Mouse (Mus musculus): ENCODE results near the gene Opa1.

DNA sequence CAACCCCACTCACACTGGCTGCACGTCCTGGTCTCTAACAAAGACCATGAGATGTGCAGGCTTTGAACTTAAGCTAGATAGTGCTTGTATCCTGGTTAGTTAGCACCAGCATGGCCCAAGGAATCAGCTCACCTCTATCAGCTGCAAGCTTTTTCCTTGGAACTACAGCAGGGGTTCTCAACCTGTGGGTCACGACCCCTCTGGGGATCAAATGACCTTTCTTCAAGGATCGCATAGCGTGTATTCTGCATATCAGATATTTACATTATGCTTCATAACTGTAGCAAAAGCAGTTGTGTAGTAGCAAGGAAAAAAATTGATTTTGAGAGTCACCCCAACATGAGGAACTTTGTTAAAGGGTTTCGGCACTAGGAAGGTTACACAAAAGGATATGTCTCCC lies 19.5 kb upstream of the Opa1 start:
- TF ChIP-seq CTCF (IDR thresholded peaks at IDR 0.05; ENCODE audit: insufficient read depth, low read length) (no peak), POLR2A (IDR thresholded peaks at IDR 0.05; ENCODE audit: borderline replicate concordance, extremely low read depth, low read depth, low read length) (no peak)
